Mouse (Mus musculus) layer of hippocampus, postnatal 14 days (tissue): ENCODE data around the gene Zfp11. TPM values are rescaled to one million over a fixed set of nuclear protein-coding genes. Genes with fewer than 3 reads are reported as not detected.
"Not testable (repeated sequence)": the region's sequence is repeated elsewhere in the genome, so short reads cannot be mapped to it uniquely, and the experiment has no call there.

Experiments
- DNase-seq, 2 experiments: peaks; one replicate each; pipeline ENCODE4 v3.0.0; 2021 to 2022; ENCODE audit warnings: low spot score in 2 of 2, mixed read lengths in 1 of 2
- long read RNA-seq, 2 experiments: library from polyadenylated mRNA; stranded (forward); transcript quantifications; one replicate each; pipeline ENCODE4 v2.0.0; 2021
- total RNA-seq, 2 experiments: library from RNA; stranded (reverse); gene quantifications; 2 replicates each; pipeline ENCODE4 v1.2.3; 2021

The Zfp11 gene
- 1 to 10 TPM; 5.9 to 6.2 TPM for total RNA-seq
- long read RNA-seq, experiment 1, partial matches to known transcripts = 0 of 5 reads
- long read RNA-seq, experiment 1, other reads (novel, unspliced or antisense) = 1 of 5 reads
- long read RNA-seq, experiment 2, partial matches to known transcripts = 0 of 4 reads
- long read RNA-seq, experiment 2, other reads (novel, unspliced or antisense) = 0 of 4 reads

GRCm38 (mm10) chr5:129670036-129670458 is at the start of gene Zfp11:
Gene Zfp11 (minus strand): TSS chr5:129670099.
- peak; percentile 84 to 90 for DNase-seq

GRCm38 (mm10) chr5:129717016-129717415 is 47.1 kb upstream of the Zfp11 start:
- DNase-seq = no peak

- DNase-seq = peak; percentile 84 to 95
These were observed 45.5 kb upstream of the Zfp11 start, which contains the start of gene Mrps17 for GRCm38 (mm10) chr5:129715326-129715861. Gene Mrps17 (plus strand): TSS chr5:129715497.

GRCm38 (mm10) chr5:129708412-129708811 is 38.5 kb upstream of the Zfp11 start, which contains the start of gene Sept14:
Gene Sept14 (minus strand): TSS chr5:129708512.
- DNase-seq = no peak

GRCm38 (mm10) chr5:129703368-129703767 is 33.5 kb upstream of the Zfp11 start:
- DNase-seq = no peak

- DNase-seq = no peak
These were observed 31.8 kb upstream of the Zfp11 start for GRCm38 (mm10) chr5:129701706-129702105.

GRCm38 (mm10) chr5:129700506-129700905 is 30.6 kb upstream of the Zfp11 start:
- no peak for DNase-seq

- no peak for DNase-seq
These were observed 20.6 kb upstream of the Zfp11 start for GRCm38 (mm10) chr5:129690528-129690927.

GRCm38 (mm10) chr5:129687621-129688020 is 17.7 kb upstream of the Zfp11 start:
- DNase-seq = no peak

- not testable (repeated sequence) for DNase-seq
These were observed 15.2 kb upstream of the Zfp11 start for GRCm38 (mm10) chr5:129685141-129685540.

- DNase-seq = peak in 1 of 2 experiments; percentile 10
These were observed 355 bp downstream of the Zfp11 start for GRCm38 (mm10) chr5:129669453-129670035.

GRCm38 (mm10) chr5:129667851-129668250 is 2.0 kb downstream of the Zfp11 start:
- no peak for DNase-seq

GRCm38 (mm10) chr5:129666271-129666909 is 3.5 kb downstream of the Zfp11 start:
- no peak for DNase-seq

- DNase-seq = no peak
These were observed 5.8 kb downstream of the Zfp11 start for GRCm38 (mm10) chr5:129664090-129664489.

- DNase-seq = no peak
These were observed 12.0 kb downstream of the Zfp11 start for GRCm38 (mm10) chr5:129657931-129658330.

- no peak for DNase-seq
These were observed 12.9 kb downstream of the Zfp11 start for GRCm38 (mm10) chr5:129657016-129657415.

- no peak for DNase-seq
These were observed 19.0 kb downstream of the Zfp11 start for GRCm38 (mm10) chr5:129650858-129651257.

GRCm38 (mm10) chr5:129632270-129633250 is 37.3 kb downstream of the Zfp11 start:
- DNase-seq = not testable (repeated sequence)

- not testable (repeated sequence) for DNase-seq
These were observed 43.3 kb downstream of the Zfp11 start for GRCm38 (mm10) chr5:129626586-129626985.

GRCm38 (mm10) chr5:129626099-129626498 is 43.8 kb downstream of the Zfp11 start:
- no peak for DNase-seq

- no peak for DNase-seq
These were observed 48.5 kb downstream of the Zfp11 start for GRCm38 (mm10) chr5:129621361-129621760.
